Mouse (Mus musculus): ENCODE data around the gene Ttc7.

GRCm38 (mm10) chr17:87286481-87287143 lies 3.9 kb downstream of the Ttc7 start:
- no peak for TF ChIP-seq POLR2A (IDR thresholded peaks at IDR 0.05; ENCODE audit: low read depth, low read length)
- TF ChIP-seq CTCF (IDR thresholded peaks at IDR 0.05; ENCODE audit: extremely low read depth, insufficient read depth, insufficient read length, insufficient replicate concordance) = no peak
